ENCODE assay signal across 7 mouse cellular contexts in genomic region chr16:90933534-90934176, GRCm38 (mm10). TPM values are rescaled to one million over a fixed set of nuclear protein-coding genes. Genes with fewer than 3 reads are reported as not detected.
DNase-seq lines count a peak whose midpoint lies in the region; ATAC-seq lines count a peak whose summit lies in the region.

No protein-coding gene starts in this region.

- H3K9ac ChIP-seq in limb, embryonic 11.5 days (ENCODE audit: low read length): peak overlapping the region; percentile 61
- H3K9ac ChIP-seq in stomach, embryonic 14.5 days (replicated peaks; ENCODE audit: low read depth, low read length): peak overlapping the region; percentile 61; the same call in 1 of the 2 replicates

- H3K9me3 ChIP-seq in megakaryocyte, embryonic 14.5 days: no peaks in the 10 kb centered on the region
- no peaks in the 10 kb centered on the region for H3K9me3 ChIP-seq in forebrain, embryonic 10.5 days
- no peaks in the 10 kb centered on the region for H3K9me3 ChIP-seq in limb, embryonic 11.5 days (ENCODE audit: control insufficient read depth, low read length)
- H3K9me3 ChIP-seq in stomach, embryonic 14.5 days (ENCODE audit: control insufficient read depth, low read depth, low read length): no peaks in the 10 kb centered on the region

- H3K4me2 ChIP-seq in limb, embryonic 11.5 days (ENCODE audit: low read depth, severe bottlenecking): peak overlapping the region; percentile 80
- peak overlapping the region; percentile 77 for H3K4me2 ChIP-seq in stomach, embryonic 14.5 days (replicated peaks; ENCODE audit: low read depth, low read length)

- H3K4me1 ChIP-seq in megakaryocyte, embryonic 14.5 days: peaks cover 16% of the 10 kb centered on the region
- H3K4me1 ChIP-seq in forebrain, embryonic 10.5 days: peaks cover 18% of the 10 kb centered on the region
- H3K4me1 ChIP-seq in limb, embryonic 11.5 days (ENCODE audit: control insufficient read depth, insufficient read depth, low read length): 0 out of 2 replicates have a peak, but pooled peaks cover 3% of the 10 kb centered on the region
- no peaks in the 10 kb centered on the region for H3K4me1 ChIP-seq in stomach, embryonic 14.5 days (ENCODE audit: control insufficient read depth, insufficient read depth, low read length)

- no peaks in the 10 kb centered on the region for H3K27me3 ChIP-seq in megakaryocyte, embryonic 14.5 days (replicated peaks)
- H3K27me3 ChIP-seq in forebrain, embryonic 10.5 days (ENCODE audit: poor library complexity, severe bottlenecking): no peaks in the 10 kb centered on the region
- H3K27me3 ChIP-seq in limb, embryonic 11.5 days (ENCODE audit: control insufficient read depth, insufficient read depth, low read length): no peaks in the 10 kb centered on the region
- H3K27me3 ChIP-seq in stomach, embryonic 14.5 days (ENCODE audit: control insufficient read depth, insufficient read depth, low read length): no peaks in the 10 kb centered on the region

- H3K4me3 ChIP-seq in megakaryocyte, embryonic 14.5 days (replicated peaks): peak overlapping the region; percentile 97
- H3K4me3 ChIP-seq in forebrain, embryonic 10.5 days: peak overlapping the region; percentile 87
- peak overlapping the region; percentile 80 for H3K4me3 ChIP-seq in limb, embryonic 11.5 days (ENCODE audit: low read depth, low read length)
- H3K4me3 ChIP-seq in stomach, embryonic 14.5 days (ENCODE audit: low read depth, low read length): peak overlapping the region; percentile 85

- no peak for ATAC-seq in megakaryocyte, adult 5-6 weeks (ENCODE audit: poor library complexity, severe bottlenecking)
- ATAC-seq in limb, embryonic 11.5 days (ENCODE audit: insufficient number of reproducible peaks, low FRiP score, low TSS enrichment, low read depth): no peak
- ATAC-seq in stomach, embryonic 14.5 days (ENCODE audit: insufficient number of reproducible peaks, insufficient read depth, low FRiP score, low read depth): no peak

- peak overlapping the region; percentile 91 for H3K27ac ChIP-seq in forebrain, embryonic 10.5 days
- no peak overlapping the region for H3K27ac ChIP-seq in limb, embryonic 11.5 days (replicated peaks; ENCODE audit: low read depth, low read length)
- H3K27ac ChIP-seq in stomach, embryonic 14.5 days (ENCODE audit: low read length): no peak overlapping the region

- H3K36me3 ChIP-seq in megakaryocyte, embryonic 14.5 days (replicated peaks; ENCODE audit: low read length): peaks cover 46% of the 10 kb centered on the region
- peaks cover 21% of the 10 kb centered on the region for H3K36me3 ChIP-seq in forebrain, embryonic 10.5 days (replicated peaks)
- no peaks in the 10 kb centered on the region; the same call in 1 of the 2 replicates for H3K36me3 ChIP-seq in limb, embryonic 11.5 days (ENCODE audit: control insufficient read depth, insufficient read depth, low read length)
- H3K36me3 ChIP-seq in stomach, embryonic 14.5 days (ENCODE audit: control insufficient read depth, insufficient read depth, low read length): peaks cover 7% of the 10 kb centered on the region; the same call in 1 of the 2 replicates

- 31% methylated on average over 13 of the region's 13 CpGs for WGBS in forebrain, embryonic 10.5 days
- WGBS in limb, embryonic 11.5 days: 26% methylated on average over 13 of the region's 13 CpGs
- 30% methylated on average over 13 of the region's 13 CpGs for WGBS in stomach, embryonic 14.5 days

- DNase-seq in forebrain, embryonic 10.5 days (ENCODE audit: extremely low spot score, low spot score): no peak
- DNase-seq in limb, embryonic 11.5 days (ENCODE audit: low spot score): no peak
- no peak for DNase-seq in cerebellum, postnatal 4 days (ENCODE audit: low spot score in 2 of 2)
- DNase-seq in spleen, adult 18-20 months: no peak

RNA-seq across cellular contexts. Expression of gene Cfap298, which starts 1.3 kb away (rescaled TPM):
- 10.7 and 33.7 TPM in 2 replicates for polyA plus RNA-seq in megakaryocyte, embryonic 14.5 days (2012; ENCODE audit: insufficient read depth, low replicate concordance)
- 8.8 and 13.9 TPM in 2 replicates for total RNA-seq in megakaryocyte, adult 5-6 weeks (2015)
- 14.9 and 24.4 TPM in 2 replicates for total RNA-seq in megakaryocyte, adult 5-6 weeks (2017)
- polyA plus RNA-seq in forebrain, embryonic 10.5 days (2016; fragmentation: Nextera tagmentation; extraction: Ambion mirVana): 61.5 and 67.5 TPM in 2 replicates
- polyA plus RNA-seq in limb, embryonic 11.5 days (2014; fragmentation: Nextera tagmentation; extraction: Ambion mirVana): 43.1 and 47.0 TPM in 2 replicates
- 36.4 and 41.2 TPM in 2 replicates for polyA plus RNA-seq in stomach, embryonic 14.5 days (2014; fragmentation: Nextera tagmentation; extraction: Ambion mirVana)
